Mouse (Mus musculus) B cell, adult 2 months (primary cell): Measurements from ENCODE around the gene Tas2r109.
"Not testable (repeated sequence)": the region's sequence is repeated elsewhere in the genome, so short reads cannot be mapped to it uniquely, and the experiment has no call there.

Source experiments
- DNase-seq, 2 experiments: peaks; one replicate each; pipeline ENCODE4 v3.0.0; 2022

Gene Tas2r109

GRCm38 (mm10) chr6:132980865-132981264 is at the start of gene Tas2r109:
Gene Tas2r109, minus strand, starts transcription at chr6:132980965.
- no peak for DNase-seq

GRCm38 (mm10) chr6:132957819-132958218 is 22.9 kb downstream of the Tas2r109 start, which contains the start of gene Tas2r131:
Gene Tas2r131, minus strand, starts transcription at chr6:132957919.
- DNase-seq: no peak

- no peak for DNase-seq
These were observed 30.0 kb downstream of the Tas2r109 start, which contains the start of gene Tas2r129 for GRCm38 (mm10) chr6:132950802-132951201. Gene Tas2r129, plus strand, starts transcription at chr6:132951102.

GRCm38 (mm10) chr6:132941376-132941775 is 39.4 kb downstream of the Tas2r109 start:
- not testable (repeated sequence) for DNase-seq
